Mouse (Mus musculus) regulatory T cell (primary cell): Measurements from ENCODE around the gene Rexo1.

Experiments
- in situ Hi-C: fragments of 300-600 bp; cut with MboI, MseI; formaldehyde crosslinking; loops from one replicate; pipeline ENCODE4 v1.15.1; 2025; ENCODE audit warnings: high pct_unique_total_duplicates

Gene Rexo1

DNA sequence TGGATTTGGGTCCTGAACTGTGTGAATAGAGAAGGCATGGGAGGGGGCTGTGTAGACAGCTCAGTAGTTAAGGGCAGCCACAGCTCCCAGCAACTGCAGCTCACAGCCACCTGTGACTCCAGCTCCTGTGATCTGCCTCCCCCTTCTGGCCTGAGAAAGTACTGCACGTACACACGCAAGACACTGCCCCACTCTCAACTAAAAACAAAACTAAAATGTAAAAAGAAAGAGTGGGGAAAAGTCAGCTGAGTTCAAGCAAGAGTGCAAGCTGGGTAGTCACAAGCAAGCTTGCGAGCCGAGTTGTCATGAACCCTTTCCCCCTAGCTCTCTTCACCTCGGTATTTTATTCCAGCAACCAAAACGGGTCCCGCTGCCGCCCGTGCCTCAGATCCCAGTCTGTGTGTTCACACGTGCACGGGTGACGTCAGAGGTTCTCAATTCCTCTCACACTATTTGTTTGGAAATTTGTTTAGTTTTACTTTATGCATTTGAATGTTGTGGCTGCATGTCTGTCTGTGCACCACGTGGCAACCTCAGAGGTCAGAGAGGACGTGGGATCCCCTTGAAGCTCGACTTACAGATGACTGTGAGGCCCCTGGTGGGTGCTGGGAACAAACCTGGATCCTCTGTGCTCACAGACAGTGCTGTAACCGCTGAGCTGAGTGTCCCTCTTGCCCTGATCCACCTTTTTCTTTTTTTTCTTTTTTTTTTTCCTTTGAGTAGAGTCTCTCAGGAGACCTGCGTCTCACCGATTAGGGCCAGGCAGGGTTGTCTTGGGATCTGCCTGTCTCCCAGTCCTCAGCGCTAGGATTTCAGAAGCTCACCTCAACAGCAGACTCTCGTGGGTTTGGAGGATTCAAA is 51.7 kb downstream of the Rexo1 start:
- in situ Hi-C loops, result loop anchor here (5.0 kb wide), 1 partner anchor 62 kb away; no protein-coding TSS in a partner anchor

DNA sequence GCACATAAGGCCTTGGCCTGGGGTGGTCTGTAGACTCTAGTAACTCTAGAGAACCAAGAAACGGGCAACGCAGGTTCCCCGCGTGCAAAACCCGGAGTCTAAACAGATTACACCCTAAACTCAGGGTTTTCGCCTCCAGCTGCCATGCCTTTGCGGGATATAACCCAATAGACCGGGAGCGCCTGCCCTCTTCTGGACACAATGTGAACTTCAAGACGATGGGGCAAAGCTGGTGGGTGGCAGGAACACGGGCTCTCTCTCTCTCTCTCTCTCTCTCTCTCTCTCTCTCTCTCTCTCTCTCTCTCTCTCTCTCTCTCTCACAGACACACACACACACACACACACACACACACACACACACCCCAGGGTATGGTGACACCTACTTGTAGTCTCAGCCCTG is 55.1 kb downstream of the Rexo1 start:
- in situ Hi-C loops, result no loop called here

DNA sequence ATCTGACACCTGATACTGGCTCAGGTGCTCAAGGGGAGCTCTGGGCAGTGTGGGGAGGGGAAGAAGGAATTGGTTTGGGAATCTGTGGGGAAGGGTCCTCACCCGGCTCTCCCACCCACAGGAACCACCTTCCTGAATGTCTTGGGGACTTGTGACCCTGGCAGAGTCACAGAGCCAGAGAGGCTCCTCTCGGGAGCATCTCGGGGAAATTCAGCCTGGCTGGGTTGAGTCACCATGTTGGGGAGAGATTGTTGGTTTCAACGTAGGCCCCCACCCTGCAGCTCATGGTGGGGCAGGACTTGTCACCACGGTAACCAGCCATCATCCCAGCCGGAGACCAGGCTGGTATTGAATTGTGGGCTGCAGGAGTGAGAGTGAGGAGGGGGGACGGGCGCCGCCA is 56.6 kb downstream of the Rexo1 start:
- in situ Hi-C loops, result no loop called here

DNA sequence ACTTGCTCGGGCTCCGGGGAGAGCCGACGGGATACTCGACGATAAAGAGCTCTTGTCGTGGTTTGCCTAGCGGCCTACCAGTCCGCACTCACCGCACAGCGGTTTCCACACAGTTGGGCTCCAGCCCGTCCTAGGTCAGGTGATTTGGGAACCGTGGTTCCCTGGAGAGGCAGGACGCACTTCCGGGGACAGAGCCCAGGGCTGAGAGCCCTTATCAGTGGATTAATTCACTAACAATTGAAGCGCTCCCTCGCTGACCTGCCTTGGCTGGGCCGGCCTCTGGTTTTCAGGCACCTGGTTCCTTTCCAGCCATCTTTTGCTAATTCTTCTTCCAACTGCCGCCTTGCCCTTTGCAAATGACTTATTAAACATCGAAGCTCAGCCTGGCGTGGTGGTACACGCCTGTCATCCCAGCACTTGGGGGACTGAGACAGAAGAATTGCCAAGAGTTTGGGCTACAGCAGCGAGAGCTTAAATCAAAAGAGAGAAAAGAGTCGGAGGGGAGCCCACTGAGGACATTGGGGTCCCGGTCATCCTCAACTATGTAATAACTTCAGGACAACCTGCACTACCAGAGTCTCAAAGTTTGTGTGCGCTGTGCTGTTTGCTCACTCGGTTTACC is 57.6 kb downstream of the Rexo1 start:
- in situ Hi-C loops, result no loop called here

DNA sequence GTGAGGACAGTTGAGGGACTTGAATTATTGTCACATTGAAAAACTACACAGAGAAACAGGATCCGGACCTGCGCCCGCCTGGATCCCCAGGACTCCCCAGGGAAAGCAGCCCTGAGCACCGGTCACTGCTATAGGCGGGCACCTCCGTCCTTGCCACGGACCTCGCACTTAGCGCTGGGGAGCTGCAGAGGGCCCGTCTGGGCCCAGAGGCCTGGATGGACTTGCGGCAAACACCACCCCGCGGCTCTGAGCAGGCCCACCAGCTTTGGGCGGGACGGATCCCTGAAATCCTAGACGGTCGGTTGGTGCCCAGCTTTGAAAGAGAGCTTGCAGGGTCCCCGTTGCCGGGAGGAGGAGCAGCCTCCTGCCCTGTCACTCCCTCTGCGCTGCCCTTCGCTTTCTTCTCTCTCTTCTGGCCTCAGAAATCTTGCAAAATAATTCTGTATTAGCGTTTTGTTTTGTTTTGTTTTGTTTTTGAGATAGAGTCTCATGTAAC is 58.5 kb downstream of the Rexo1 start:
- in situ Hi-C loops, result no loop called here

DNA sequence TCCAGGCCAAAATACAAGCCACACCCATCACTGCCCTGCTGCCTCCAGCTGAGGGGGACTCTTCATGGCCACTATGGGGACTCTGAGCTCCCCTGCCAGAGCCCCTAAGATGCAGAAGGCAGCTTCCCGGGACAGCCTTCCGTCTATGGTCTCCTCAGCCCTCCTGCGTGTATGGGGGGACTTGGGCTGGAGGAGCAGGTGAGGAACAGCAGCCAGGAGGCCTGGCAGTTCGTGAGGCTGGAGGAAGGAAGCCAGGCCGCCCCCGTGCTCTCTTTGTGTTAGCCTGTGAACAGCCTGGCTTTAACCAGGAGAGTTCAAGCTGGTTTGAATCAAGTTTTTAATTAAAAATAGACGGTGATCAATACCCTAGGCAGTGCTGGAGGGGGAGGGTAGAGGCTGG is 59.1 kb downstream of the Rexo1 start:
- in situ Hi-C loops, result no loop called here

DNA sequence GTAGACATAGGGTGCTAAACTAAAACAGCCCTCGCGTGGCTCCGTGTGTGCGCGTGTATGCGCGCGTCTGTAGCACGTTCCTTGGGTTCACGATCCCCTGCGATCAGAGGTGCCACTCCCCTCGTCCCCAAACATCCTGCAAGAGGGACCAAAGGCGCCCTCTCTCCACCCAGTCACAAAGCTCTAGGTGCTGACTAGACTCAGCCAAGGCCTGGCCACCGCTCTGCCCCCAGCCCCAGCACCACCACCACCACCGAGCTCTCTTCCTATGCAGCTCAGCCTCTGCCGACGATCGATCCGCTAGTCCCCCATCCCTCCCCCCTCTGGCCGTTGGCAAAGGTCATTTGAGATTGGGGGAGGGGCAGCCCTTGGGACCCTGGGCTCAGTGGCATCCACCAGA is 64.9 kb downstream of the Rexo1 start:
- in situ Hi-C loops, result no loop called here

DNA sequence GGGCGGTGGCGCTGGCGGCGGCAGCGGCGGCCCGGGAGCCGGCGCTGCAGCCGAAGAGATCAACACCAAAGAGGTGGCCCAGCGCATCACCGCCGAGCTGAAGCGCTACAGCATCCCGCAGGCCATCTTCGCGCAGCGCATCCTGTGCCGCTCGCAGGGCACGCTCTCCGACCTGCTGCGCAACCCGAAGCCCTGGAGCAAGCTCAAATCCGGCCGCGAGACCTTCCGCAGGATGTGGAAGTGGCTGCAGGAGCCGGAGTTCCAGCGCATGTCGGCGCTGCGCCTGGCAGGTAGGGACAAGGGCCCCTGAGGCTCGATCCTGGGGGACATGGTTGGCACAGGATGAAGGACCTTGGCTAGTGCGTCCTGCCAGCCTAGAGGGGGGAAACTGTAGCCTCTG is 65.5 kb downstream of the Rexo1 start:
- in situ Hi-C loops, result no loop called here

DNA sequence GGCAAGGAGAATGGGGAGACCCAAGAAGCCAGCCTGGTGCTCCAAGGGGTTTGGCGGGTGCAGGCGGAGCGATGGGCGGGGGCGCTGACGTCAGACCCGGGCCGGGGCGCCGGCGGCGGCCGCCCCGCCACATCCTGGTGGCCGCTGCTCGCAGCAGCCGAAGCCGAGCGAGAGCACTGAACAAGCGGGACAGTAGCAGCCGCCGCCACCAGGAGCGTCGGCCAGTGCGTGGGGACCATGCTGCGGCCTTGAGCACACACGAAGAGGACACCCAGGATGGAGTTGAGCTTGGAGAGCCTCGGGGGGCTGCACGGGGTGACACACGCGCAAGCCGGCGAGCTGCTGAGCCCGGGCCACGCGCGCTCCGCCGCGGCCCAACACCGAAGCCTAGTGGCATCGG is 66.6 kb downstream of the Rexo1 start, which contains the start of gene Onecut3:
Gene Onecut3 (plus strand): TSS at position 104 of the 400 bp plus-strand sequence.
- in situ Hi-C loops, result no loop called here
